Comparison of ENCODE assay signal across 1 mouse cellular context in the genomic region with DNA sequence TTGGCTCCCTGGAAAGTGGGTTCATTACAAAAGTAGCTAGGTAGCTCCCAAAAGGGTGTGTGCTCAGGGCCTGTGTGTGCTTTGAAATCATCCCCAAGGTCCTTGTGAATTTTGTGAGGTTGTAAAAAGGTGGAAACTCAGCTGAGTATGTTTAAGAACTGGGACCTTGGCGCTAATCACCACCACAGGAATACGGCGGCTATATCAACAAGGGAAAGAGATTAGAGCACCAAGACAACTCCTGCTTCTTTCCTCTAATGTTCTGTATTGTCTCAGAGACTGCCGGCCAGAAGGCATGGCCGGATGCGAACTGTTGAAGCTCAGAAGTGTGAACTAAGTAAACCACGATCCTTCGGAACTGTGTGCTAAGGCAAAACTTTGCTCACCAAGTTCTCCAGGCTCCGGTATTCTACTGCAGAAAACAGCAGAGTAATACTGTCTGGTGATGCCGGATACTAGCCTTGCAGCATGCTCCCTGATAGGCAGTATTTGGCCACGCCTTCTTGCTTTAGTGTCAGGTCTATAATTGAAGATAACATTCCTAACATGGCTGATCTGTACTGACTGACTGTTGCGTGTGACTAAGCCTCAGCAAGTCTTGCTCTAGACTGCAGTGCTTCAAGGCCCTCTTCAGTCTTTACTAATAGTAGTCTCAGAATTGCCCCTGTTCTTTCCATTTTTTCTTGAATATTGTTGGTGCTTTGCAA.
TF ChIP-seq lines count a peak whose summit lies in the region.

No protein-coding gene starts in this region.

TF ChIP-seq in MEL, 35 proteins besides CTCF, POLR2A, EP300 and RAD21 (continued from another document):
- TF ChIP-seq NRF1 (IDR thresholded peaks at IDR 0.05; ENCODE audit: insufficient read depth, low read depth, low read length, poor library complexity, severe bottlenecking), result no peak
- no peak for TF ChIP-seq ELF1 (IDR thresholded peaks at IDR 0.05; ENCODE audit: low read depth, low read length)
- TF ChIP-seq USF1 (IDR thresholded peaks at IDR 0.05; ENCODE audit: low read depth, low read length), result no peak
- no peak for TF ChIP-seq KAT2A (conservative IDR thresholded peaks at IDR 0.05; ENCODE audit: low read depth, low read length)
- TF ChIP-seq JUND (IDR thresholded peaks at IDR 0.05; ENCODE audit: low read depth, low read length), result no peak
- no peak for TF ChIP-seq ZMIZ1 (IDR thresholded peaks at IDR 0.05; ENCODE audit: low read depth, low read length)
- no peak for TF ChIP-seq MYC (IDR thresholded peaks at IDR 0.05; ENCODE audit: low read depth, low read length)
- peak; percentile 37; the same call in 1 of the 2 replicates for TF ChIP-seq SIN3A (IDR thresholded peaks at IDR 0.05; ENCODE audit: low read length)
- no peak for TF ChIP-seq MAFK (IDR thresholded peaks at IDR 0.05; ENCODE audit: borderline replicate concordance, low read depth, low read length)
- TF ChIP-seq GABPA (IDR thresholded peaks at IDR 0.05; ENCODE audit: low read depth, low read length), result no peak
- TF ChIP-seq TBP (IDR thresholded peaks at IDR 0.05; ENCODE audit: low read depth, low read length), result peak; percentile 40; the same call in 1 of the 2 replicates
- peak; percentile 34; the same call in 1 of the 2 replicates for TF ChIP-seq MXI1 (IDR thresholded peaks at IDR 0.05; ENCODE audit: low read depth, low read length)
- TF ChIP-seq CHD2 (IDR thresholded peaks at IDR 0.05; ENCODE audit: low read length), result no peak
- no peak for TF ChIP-seq E2F4 (IDR thresholded peaks at IDR 0.05; ENCODE audit: borderline replicate concordance, low read depth, low read length)
- no peak for TF ChIP-seq NELFE (IDR thresholded peaks at IDR 0.05; ENCODE audit: low read depth, low read length)
- no peak for TF ChIP-seq RCOR1 (IDR thresholded peaks at IDR 0.05; ENCODE audit: low read depth, low read length)
- TF ChIP-seq USF2 (IDR thresholded peaks at IDR 0.05; ENCODE audit: borderline replicate concordance in 1 of 2, insufficient read depth in 1 of 2, low read depth in 1 of 2, low read length in 2 of 2), result no peak
- TF ChIP-seq HCFC1 (IDR thresholded peaks at IDR 0.05; ENCODE audit: low read depth, low read length), result no peak
- TF ChIP-seq MAZ (IDR thresholded peaks at IDR 0.05; ENCODE audit: low read depth, low read length), result no peak
- 0 out of 2 replicates have a peak, but pooled peaks have one; percentile 2 for TF ChIP-seq BHLHE40 (IDR thresholded peaks at IDR 0.05; ENCODE audit: borderline replicate concordance, low read depth, low read length)
- no peak for TF ChIP-seq GATA1 (IDR thresholded peaks at IDR 0.05; ENCODE audit: low read depth, low read length)
- TF ChIP-seq SMC3 (IDR thresholded peaks at IDR 0.05; ENCODE audit: low read depth, low read length), result no peak
- TF ChIP-seq ZC3H11A (IDR thresholded peaks at IDR 0.05; ENCODE audit: low read depth, low read length), result no peak
- no peak for TF ChIP-seq ZKSCAN1 (IDR thresholded peaks at IDR 0.05; ENCODE audit: low read depth, low read length)
- TF ChIP-seq ETS1 (IDR thresholded peaks at IDR 0.05; ENCODE audit: low read depth, low read length), result 0 out of 2 replicates have a peak, but pooled peaks have one; percentile 5
- TF ChIP-seq TAL1 (IDR thresholded peaks at IDR 0.05; ENCODE audit: low read length), result peak; percentile 3; the same call in 1 of the 2 replicates
- TF ChIP-seq MYB (IDR thresholded peaks at IDR 0.05; ENCODE audit: low read depth, low read length), result no peak
- TF ChIP-seq TCF12 (IDR thresholded peaks at IDR 0.05; ENCODE audit: low read depth, low read length), result no peak
- no peak for TF ChIP-seq MEF2A (IDR thresholded peaks at IDR 0.05; ENCODE audit: extremely low read depth, insufficient replicate concordance, low read depth, low read length, poor library complexity, severe bottlenecking)
- no peak for TF ChIP-seq MAX (IDR thresholded peaks at IDR 0.05; ENCODE audit: low read length)
- TF ChIP-seq POLR2AphosphoS5 (IDR thresholded peaks at IDR 0.05; ENCODE audit: borderline replicate concordance, low read depth, low read length), result no peak
- TF ChIP-seq UBTF (IDR thresholded peaks at IDR 0.05; ENCODE audit: borderline replicate concordance, insufficient read depth, low read depth, low read length), result no peak
- TF ChIP-seq POLR2AphosphoS2 (IDR thresholded peaks at IDR 0.05; ENCODE audit: low read length), result no peak
- TF ChIP-seq ZNF384 (IDR thresholded peaks at IDR 0.05; ENCODE audit: low read depth, low read length), result no peak
TF ChIP-seq in MEL: peak in this region for 6.
